Mouse (Mus musculus) MEL (cell line): ENCODE results near the gene Dnajc7. TPM values are rescaled to one million over a fixed set of nuclear protein-coding genes. Genes with fewer than 3 reads are reported as not detected.

Experiments
- DNase-seq: peaks from one replicate; pipeline ENCODE4 v3.0.0; 2011; ENCODE audit warnings: low read depth, low spot score
- H3K27ac ChIP-seq: 2 replicates; pipeline ENCODE4 v1.5.1; 2012; ENCODE audit warnings: low read depth, mild to moderate bottlenecking, control low read depth, low read length, moderate library complexity; ENCODE audit not compliant: control insufficient read depth
- H3K27me3 ChIP-seq, 2 experiments: fragments of 150-350 bp in 1 of 2; sonication (generic) in 1 of 2; 2 replicates each; pipeline ENCODE4 v1.6.1; 2012; ENCODE audit warnings: low read length in 2 of 2, mild to moderate bottlenecking in 2 of 2, improper control_type of control experiment in 1 of 2, moderate library complexity in 1 of 2; ENCODE audit not compliant: insufficient read depth in 2 of 2, control insufficient read depth in 1 of 2
- H3K36me3 ChIP-seq, 2 experiments: 2 replicates each; pipeline ENCODE4 v1.6.1; 2012 to 2014; ENCODE audit warnings: low read length in 2 of 2, improper control_type of control experiment in 1 of 2, inconsistent platforms in 1 of 2, mild to moderate bottlenecking in 1 of 2; ENCODE audit not compliant: insufficient read depth in 2 of 2, control insufficient read depth in 1 of 2
- H3K4me1 ChIP-seq, 2 experiments: fragments of 150-350 bp in 1 of 2; sonication (generic) in 1 of 2; 2 replicates each; pipeline ENCODE4 v1.6.1; 2012; ENCODE audit warnings: low read length in 2 of 2, improper control_type of control experiment in 1 of 2, mild to moderate bottlenecking in 1 of 2; ENCODE audit not compliant: insufficient read depth in 2 of 2, control insufficient read depth in 1 of 2
- H3K4me3 ChIP-seq, 2 experiments: fragments of 150-350 bp in 1 of 2; sonication (generic) in 1 of 2; 2 replicates each; pipeline ENCODE4 v1.5.1; 2012; ENCODE audit warnings: low read depth in 2 of 2, low read length in 2 of 2, mild to moderate bottlenecking in 2 of 2, moderate library complexity in 2 of 2, control low read depth in 1 of 2, improper control_type of control experiment in 1 of 2; ENCODE audit not compliant: control insufficient read depth in 1 of 2, insufficient read depth in 1 of 2
- H3K79me2 ChIP-seq: 2 replicates; pipeline ENCODE4 v1.6.1; 2012; ENCODE audit warnings: mild to moderate bottlenecking, low read length, moderate library complexity; ENCODE audit not compliant: control insufficient read depth, poor library complexity, insufficient read depth
- H3K9ac ChIP-seq: 2 replicates; pipeline ENCODE4 v1.6.1; 2012; ENCODE audit warnings: low read depth, mild to moderate bottlenecking, control low read depth, low read length, moderate library complexity; ENCODE audit not compliant: control insufficient read depth, poor library complexity, severe bottlenecking
- H3K9me3 ChIP-seq: fragments of 150-350 bp; sonication (generic); replicated peaks from 2 replicates; pipeline ENCODE4 v1.6.1; 2012; ENCODE audit warnings: mild to moderate bottlenecking, low read length, improper control_type of control experiment, moderate library complexity; ENCODE audit not compliant: insufficient read depth
- BHLHE40 ChIP-seq: IDR thresholded peaks from 2 replicates; pipeline ENCODE4 v1.6.1; 2012; ENCODE audit warnings: low read depth, mild to moderate bottlenecking, inconsistent platforms, low read length, improper control_type of control experiment, borderline replicate concordance
- CHD2 ChIP-seq: IDR thresholded peaks from 2 replicates; pipeline ENCODE4 v1.6.1; 2011; ENCODE audit warnings: low read length, improper control_type of control experiment
- CTCF ChIP-seq, 3 experiments: IDR thresholded peaks in 2 of 3; conservative IDR thresholded peaks in 1 of 3; 2 replicates each; pipeline ENCODE4 v1.5.1; 2011 to 2012; ENCODE audit warnings: low read length in 3 of 3, low read depth in 2 of 3, mild to moderate bottlenecking in 2 of 3, improper control_type of control experiment in 1 of 3, inconsistent platforms in 1 of 3, mixed read lengths in 1 of 3, moderate library complexity in 1 of 3; ENCODE audit not compliant: control insufficient read depth in 1 of 3, insufficient read depth in 1 of 3, poor library complexity in 1 of 3, severe bottlenecking in 1 of 3
- E2F4 ChIP-seq: IDR thresholded peaks from 2 replicates; pipeline ENCODE4 v1.6.1; 2011; ENCODE audit warnings: low read depth, low read length, improper control_type of control experiment, borderline replicate concordance
- ELF1 ChIP-seq: IDR thresholded peaks from 2 replicates; pipeline ENCODE4 v1.6.1; 2014; ENCODE audit warnings: low read depth, mild to moderate bottlenecking, inconsistent platforms, low read length, improper control_type of control experiment, moderate library complexity
- EP300 ChIP-seq, 2 experiments: IDR thresholded peaks; 2 replicates each; pipeline ENCODE4 v1.6.1; 2011; ENCODE audit warnings: improper control_type of control experiment in 2 of 2, low read length in 2 of 2, low read depth in 1 of 2, mild to moderate bottlenecking in 1 of 2
- GATA1 ChIP-seq: IDR thresholded peaks from 2 replicates; pipeline ENCODE4 v1.6.1; 2011; ENCODE audit warnings: low read depth, low read length, improper control_type of control experiment
- HCFC1 ChIP-seq: IDR thresholded peaks from 2 replicates; pipeline ENCODE4 v1.6.1; 2012; ENCODE audit warnings: low read depth, mild to moderate bottlenecking, inconsistent platforms, low read length, improper control_type of control experiment, moderate library complexity
- JUND ChIP-seq: IDR thresholded peaks from 2 replicates; pipeline ENCODE4 v1.6.1; 2011; ENCODE audit warnings: low read depth, mild to moderate bottlenecking, improper control_type of control experiment, low read length
- KAT2A ChIP-seq: conservative IDR thresholded peaks from 2 replicates; pipeline ENCODE4 v1.6.1; 2012; ENCODE audit warnings: low read depth, low read length, improper control_type of control experiment, inconsistent platforms
- MAX ChIP-seq: IDR thresholded peaks from 2 replicates; pipeline ENCODE4 v1.6.1; 2011; ENCODE audit warnings: low read length, improper control_type of control experiment
- MEF2A ChIP-seq: IDR thresholded peaks from 2 replicates; pipeline ENCODE4 v1.6.1; 2014; ENCODE audit warnings: low read depth, mild to moderate bottlenecking, inconsistent platforms, low read length, improper control_type of control experiment; ENCODE audit not compliant: poor library complexity, insufficient replicate concordance, severe bottlenecking; ENCODE audit errors: extremely low read depth
- MYB ChIP-seq: IDR thresholded peaks from 2 replicates; pipeline ENCODE4 v1.6.1; 2011; ENCODE audit warnings: mild to moderate bottlenecking, low read depth, low read length, improper control_type of control experiment
- MYC ChIP-seq: IDR thresholded peaks from 2 replicates; pipeline ENCODE4 v1.6.1; 2011; ENCODE audit warnings: low read depth, mild to moderate bottlenecking, low read length, improper control_type of control experiment, moderate library complexity
- NELFE ChIP-seq: IDR thresholded peaks from 2 replicates; pipeline ENCODE4 v1.6.1; 2011; ENCODE audit warnings: low read depth, low read length, improper control_type of control experiment
- POLR2A ChIP-seq, 2 experiments: IDR thresholded peaks; 2 replicates each; pipeline ENCODE4 v1.6.1; 2011 to 2012; ENCODE audit warnings: low read length in 2 of 2, mild to moderate bottlenecking in 2 of 2, control low read depth in 1 of 2, improper control_type of control experiment in 1 of 2, low read depth in 1 of 2, moderate library complexity in 1 of 2; ENCODE audit not compliant: control insufficient read depth in 1 of 2, insufficient read depth in 1 of 2, poor library complexity in 1 of 2
- POLR2AphosphoS2 ChIP-seq: IDR thresholded peaks from 2 replicates; pipeline ENCODE4 v1.6.1; 2011; ENCODE audit warnings: low read length, improper control_type of control experiment
- POLR2AphosphoS5 ChIP-seq: IDR thresholded peaks from 2 replicates; pipeline ENCODE4 v1.6.1; 2012; ENCODE audit warnings: low read depth, borderline replicate concordance, mild to moderate bottlenecking, inconsistent platforms, low read length, moderate library complexity, mixed read lengths
- RAD21 ChIP-seq: IDR thresholded peaks from 2 replicates; pipeline ENCODE4 v1.6.1; 2011; ENCODE audit warnings: mild to moderate bottlenecking, low read depth, low read length, improper control_type of control experiment
- RCOR1 ChIP-seq: IDR thresholded peaks from 2 replicates; pipeline ENCODE4 v1.6.1; 2012; ENCODE audit warnings: low read depth, mild to moderate bottlenecking, inconsistent platforms, low read length, improper control_type of control experiment
- SMC3 ChIP-seq: IDR thresholded peaks from 2 replicates; pipeline ENCODE4 v1.6.1; 2011; ENCODE audit warnings: low read depth, low read length, improper control_type of control experiment
- TBP ChIP-seq: IDR thresholded peaks from 2 replicates; pipeline ENCODE4 v1.8.0; 2011; ENCODE audit warnings: low read depth, low read length, improper control_type of control experiment
- TCF12 ChIP-seq: IDR thresholded peaks from 2 replicates; pipeline ENCODE4 v1.6.1; 2014; ENCODE audit warnings: low read depth, mild to moderate bottlenecking, inconsistent platforms, low read length, improper control_type of control experiment, moderate library complexity
- UBTF ChIP-seq: IDR thresholded peaks from 2 replicates; pipeline ENCODE4 v1.6.1; 2012; ENCODE audit warnings: low read depth, mild to moderate bottlenecking, inconsistent platforms, low read length, improper control_type of control experiment, moderate library complexity, borderline replicate concordance; ENCODE audit not compliant: insufficient read depth
- USF2 ChIP-seq, 2 experiments: IDR thresholded peaks; 2 replicates each; pipeline ENCODE4 v1.6.1; 2011 to 2012; ENCODE audit warnings: improper control_type of control experiment in 2 of 2, low read length in 2 of 2, borderline replicate concordance in 1 of 2, inconsistent platforms in 1 of 2, low read depth in 1 of 2, mild to moderate bottlenecking in 1 of 2; ENCODE audit not compliant: insufficient read depth in 1 of 2
- ZC3H11A ChIP-seq: IDR thresholded peaks from 2 replicates; pipeline ENCODE4 v1.6.1; 2012; ENCODE audit warnings: low read depth, mild to moderate bottlenecking, inconsistent platforms, low read length, improper control_type of control experiment
- ZKSCAN1 ChIP-seq: IDR thresholded peaks from 2 replicates; pipeline ENCODE4 v1.6.1; 2012; ENCODE audit warnings: low read depth, mild to moderate bottlenecking, inconsistent platforms, low read length, improper control_type of control experiment, moderate library complexity
- polyA plus RNA-seq, 2 experiments: library from polyadenylated mRNA; stranded (reverse) in 1 of 2; unstranded in 1 of 2; fragments of >175 nt in 1 of 2; fragments of >200 nt in 1 of 2; gene quantifications; 2 replicates each; pipeline versions ENCODE4 v1.2.1 to v1.2.4; 2012; ENCODE audit warnings: low replicate concordance in 2 of 2, low read depth in 1 of 2; ENCODE audit not compliant: insufficient read length in 2 of 2, insufficient read depth in 1 of 2, missing spikeins in 1 of 2
- total RNA-seq: library from RNA; depleted of rRNA; stranded (reverse); fragments of 300-350 nt; gene quantifications from 2 replicates; pipeline ENCODE4 v1.2.3, GENCODE M21; 2012

Gene Dnajc7
- total and polyA plus RNA-seq, 3 experiments: 230 to 452 (median 346) TPM

GRCm38 (mm10) chr11:100625754-100626700 lies 6.1 kb upstream of the Dnajc7 start:
- H3K4me1 ChIP-seq: peaks cover 10 to 53% of the 10 kb centered on the region in 2 experiments
- H3K9ac ChIP-seq: peak overlapping the region; percentile 4; the same call in 1 of the 2 replicates
- H3K4me3 ChIP-seq: no peak overlapping the region
- TF ChIP-seq TCF12 (no peak), EP300 (IDR thresholded peaks at IDR 0.05; ENCODE audit: low read depth in 1 of 2, low read length in 2 of 2) (peak in 1 of 2 experiments; percentile 26; a peak in 1 of 4 replicates), E2F4 (no peak), MAX (no peak), RCOR1 (no peak), SMC3 (no peak), TBP (no peak)
- H3K27me3 ChIP-seq: no peaks in the 10 kb centered on the region
- peaks cover 4% of the 10 kb centered on the region for H3K79me2 ChIP-seq
- DNase-seq: no peak
- H3K36me3 ChIP-seq: peaks cover 0 to 43% of the 10 kb centered on the region in 2 experiments; a peak in 2 of 4 replicates
- H3K27ac ChIP-seq: peak overlapping the region; percentile 84
- no peaks in the 10 kb centered on the region for H3K9me3 ChIP-seq

- no peaks in the 10 kb centered on the region for H3K27me3 ChIP-seq
- no peaks in the 10 kb centered on the region for H3K9me3 ChIP-seq
- H3K27ac ChIP-seq: peak overlapping the region; percentile 72
- DNase-seq: peak; percentile 99
- peak overlapping the region; percentile 74 to 88 for H3K4me3 ChIP-seq
- H3K9ac ChIP-seq: peak overlapping the region; percentile 61
- peaks cover 14% of the 10 kb centered on the region for H3K79me2 ChIP-seq
- peaks cover 10 to 52% of the 10 kb centered on the region in 2 experiments for H3K4me1 ChIP-seq
- H3K36me3 ChIP-seq: peaks cover 0 to 42% of the 10 kb centered on the region in 2 experiments; a peak in 2 of 4 replicates
- TF ChIP-seq RCOR1 (peak; percentile 78; the same call in 1 of the 2 replicates), CHD2 (no peak), RAD21 (no peak), BHLHE40 (peak; percentile 42; the same call in 1 of the 2 replicates), MAX (peak; percentile 70), POLR2AphosphoS2 (peak; percentile 76), NELFE (peak; percentile 55), POLR2AphosphoS5 (no peak), JUND (no peak), MEF2A (no peak), ZKSCAN1 (0 out of 2 replicates have a peak, but pooled peaks have one; percentile 34), CTCF (IDR thresholded peaks at IDR 0.05 in 2 of 3, conservative IDR thresholded peaks at IDR 0.05 in 1 of 3; ENCODE audit: control insufficient read depth in 1 of 3, insufficient read depth in 1 of 3, low read depth in 2 of 3, low read length in 3 of 3, poor library complexity in 1 of 3, severe bottlenecking in 1 of 3) (no peak), SMC3 (peak; percentile 15; the same call in 1 of the 2 replicates), MYB (peak; percentile 56; the same call in 1 of the 2 replicates), USF2 (IDR thresholded peaks at IDR 0.05; ENCODE audit: borderline replicate concordance in 1 of 2, insufficient read depth in 1 of 2, low read depth in 1 of 2, low read length in 2 of 2) (no peak), HCFC1 (peak; percentile 76), MYC (no peak; the same call in 1 of the 2 replicates), TBP (peak; percentile 71; the same call in 1 of the 2 replicates), KAT2A (no peak), UBTF (no peak), POLR2A (IDR thresholded peaks at IDR 0.05; ENCODE audit: control insufficient read depth in 1 of 2, insufficient read depth in 1 of 2, low read depth in 1 of 2, low read length in 2 of 2, poor library complexity in 1 of 2) (peak in 1 of 2 experiments; percentile 63; a peak in 2 of 4 replicates), ELF1 (peak; percentile 35; the same call in 1 of the 2 replicates), ZC3H11A (no peak), E2F4 (no peak), GATA1 (peak; percentile 78)
Measured at GRCm38 (mm10) chr11:100623867-100624266, 3.9 kb upstream of the Dnajc7 start.
